Mouse (Mus musculus): ENCODE measurements at regions not wholly inside any gene's neighbourhood (a gene's known extent, or its start where the extent isn't known, plus 50 kb on each side); places are given as distances from the start of the nearest gene placed in this dataset.
A peak's percentile ranks its signal among the peaks of the same experiment; 100 is the strongest.
"Not testable (repeated sequence)": the region's sequence is repeated elsewhere in the genome, so short reads cannot be mapped to it uniquely, and the experiment has no call there.

- WGBS = 91% methylated on average over 9 of the region's 14 CpGs
- not testable (repeated sequence) for H3K4me3 ChIP-seq (replicated peaks; ENCODE audit: extremely low read depth, low read depth, low read length); H3K4me1 ChIP-seq (ENCODE audit: control insufficient read depth, insufficient read depth, low read length); DNase-seq
Observed at GRCm38 (mm10) chr6:47745856-47746255, 67.4 kb downstream of the Pdia4 start.

- H3K4me3 ChIP-seq (replicated peaks; ENCODE audit: extremely low read depth, low read depth, low read length); H3K4me1 ChIP-seq (ENCODE audit: control insufficient read depth, insufficient read depth, low read length): not testable (repeated sequence)
- 0% methylated on average over 5 of the region's 20 CpGs for WGBS
- DNase-seq = peak; percentile 34
Observed at GRCm38 (mm10) chr6:47743856-47744255, 69.4 kb downstream of the Pdia4 start.

DNA sequence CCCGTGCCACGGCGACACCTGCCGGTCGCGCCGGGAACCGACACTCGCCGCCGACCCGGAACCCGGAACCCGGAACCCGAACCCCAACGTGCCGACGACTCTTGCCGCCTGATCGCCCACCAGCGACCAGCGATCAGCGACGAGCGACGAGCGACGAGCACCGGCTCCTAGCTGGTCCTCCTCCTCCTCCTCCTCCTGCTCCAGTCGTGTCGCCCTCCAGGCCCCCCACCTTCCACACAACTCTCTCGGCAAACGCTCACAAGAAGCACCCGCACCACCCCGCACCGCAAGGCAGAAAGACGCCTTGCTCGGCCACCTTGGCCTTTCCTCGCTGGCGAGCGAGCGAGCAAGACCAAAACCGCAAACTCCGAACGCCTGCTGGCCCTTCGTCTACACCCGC is 73.0 kb downstream of the Pdia4 start:
- peak; percentile 25 for DNase-seq
- 9% methylated on average over 21 of the region's 47 CpGs for WGBS
- not testable (repeated sequence) for H3K4me1 ChIP-seq (ENCODE audit: control insufficient read depth, insufficient read depth, low read length)
- H3K4me3 ChIP-seq (replicated peaks; ENCODE audit: extremely low read depth, low read depth, low read length) = peak overlapping the region; percentile 68

GRCm38 (mm10) chr6:47739696-47740095 is 73.5 kb downstream of the Pdia4 start:
- not testable (repeated sequence) for H3K4me1 ChIP-seq (ENCODE audit: control insufficient read depth, insufficient read depth, low read length); H3K4me3 ChIP-seq (replicated peaks; ENCODE audit: extremely low read depth, low read depth, low read length)
- DNase-seq = peak; percentile 67
- WGBS = 3% methylated on average over 15 of the region's 26 CpGs

- no CpG with 5 or more reads among the region's 3 CpGs for WGBS
- H3K4me3 ChIP-seq (replicated peaks; ENCODE audit: extremely low read depth, low read depth, low read length); DNase-seq; H3K4me1 ChIP-seq (ENCODE audit: control insufficient read depth, insufficient read depth, low read length): not testable (repeated sequence)
Observed at GRCm38 (mm10) chr6:47737972-47738371, 75.3 kb downstream of the Pdia4 start.
